In the genomic region with DNA sequence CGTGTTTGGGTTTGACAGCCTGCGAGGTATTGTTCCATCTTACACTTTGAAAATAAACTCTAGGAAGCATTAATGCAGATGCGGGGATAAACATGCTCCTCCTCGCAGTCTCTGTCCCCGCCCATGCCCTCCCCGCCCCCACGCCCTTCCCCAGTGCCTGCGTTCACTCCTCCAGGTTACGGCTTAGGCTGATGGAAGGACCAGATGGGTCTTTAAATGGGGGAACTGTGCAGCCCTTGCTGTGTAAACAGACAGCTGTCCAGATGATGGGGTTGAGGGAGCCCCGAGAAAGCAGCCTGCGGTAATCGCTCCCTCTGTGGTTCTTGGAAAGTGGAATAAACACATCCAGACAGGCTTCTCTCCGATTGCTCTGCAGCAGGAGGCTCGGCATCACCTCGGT, we compare ENCODE assay signal across 8 mouse cellular contexts.
A peak's percentile ranks its signal among the peaks of the same experiment; 100 is the strongest.
DNase-seq lines count a peak whose midpoint lies in the region; ATAC-seq and TF ChIP-seq lines count a peak whose summit lies in the region.

No protein-coding gene starts in this region.

- H3K9me3 ChIP-seq in forebrain, embryonic 10.5 days: no peaks in the 10 kb centered on the region
- H3K9me3 ChIP-seq in intestine, postnatal 0 days (ENCODE audit: control insufficient read depth): no peaks in the 10 kb centered on the region
- no peaks in the 10 kb centered on the region for H3K9me3 ChIP-seq in neural tube, embryonic 12.5 days

- peak overlapping the region; percentile 44 for H3K4me2 ChIP-seq in intestine, postnatal 0 days (replicated peaks; ENCODE audit: low read depth)
- peak overlapping the region; percentile 48 for H3K4me2 ChIP-seq in neural tube, embryonic 12.5 days (replicated peaks)

- peaks cover 66% of the 10 kb centered on the region for H3K27me3 ChIP-seq in forebrain, embryonic 10.5 days (ENCODE audit: poor library complexity, severe bottlenecking)
- 0 out of 2 replicates have a peak, but pooled peaks cover 4% of the 10 kb centered on the region for H3K27me3 ChIP-seq in intestine, postnatal 0 days (replicated peaks; ENCODE audit: control insufficient read depth, insufficient read depth, low read length)
- no peaks in the 10 kb centered on the region for H3K27me3 ChIP-seq in neural tube, embryonic 12.5 days (replicated peaks)

- H3K4me1 ChIP-seq in forebrain, embryonic 10.5 days: peaks cover 50% of the 10 kb centered on the region
- 0 out of 2 replicates have a peak, but pooled peaks cover 6% of the 10 kb centered on the region for H3K4me1 ChIP-seq in intestine, postnatal 0 days (replicated peaks; ENCODE audit: control insufficient read depth, insufficient read depth, low read length)
- H3K4me1 ChIP-seq in neural tube, embryonic 12.5 days: peaks cover 39% of the 10 kb centered on the region

- WGBS in forebrain, embryonic 10.5 days: 9% methylated on average over 15 of the region's 15 CpGs
- WGBS in intestine, postnatal 0 days: 21% methylated on average over 15 of the region's 15 CpGs
- WGBS in neural tube, embryonic 12.5 days: 4% methylated on average over 15 of the region's 15 CpGs

- no peaks in the 10 kb centered on the region for H3K36me3 ChIP-seq in forebrain, embryonic 10.5 days (replicated peaks)
- no peaks in the 10 kb centered on the region for H3K36me3 ChIP-seq in intestine, postnatal 0 days (ENCODE audit: control insufficient read depth, insufficient read depth)
- H3K36me3 ChIP-seq in neural tube, embryonic 12.5 days: no peaks in the 10 kb centered on the region

- no peak for TF ChIP-seq CTCF in intestine, postnatal 0 days (IDR thresholded peaks at IDR 0.05; ENCODE audit: low read depth)

- H3K4me3 ChIP-seq in forebrain, embryonic 10.5 days: peak overlapping the region; percentile 41
- H3K4me3 ChIP-seq in intestine, postnatal 0 days (ENCODE audit: low read depth, low read length): no peak overlapping the region
- peak overlapping the region; percentile 15; the same call in 1 of the 2 replicates for H3K4me3 ChIP-seq in neural tube, embryonic 12.5 days

- H3K9ac ChIP-seq in intestine, postnatal 0 days (ENCODE audit: low read depth, low read length): no peak overlapping the region
- H3K9ac ChIP-seq in neural tube, embryonic 12.5 days: 0 out of 2 replicates have a peak overlapping the region, but pooled peaks have one; percentile 33

- peak overlapping the region; percentile 83 for H3K27ac ChIP-seq in forebrain, embryonic 10.5 days
- H3K27ac ChIP-seq in intestine, postnatal 0 days (ENCODE audit: low read depth, low read length): no peak overlapping the region
- H3K27ac ChIP-seq in neural tube, embryonic 12.5 days: peak overlapping the region; percentile 37; the same call in 1 of the 2 replicates

- peak; percentile 17 to 41 for DNase-seq in heart, adult 18-20 months
- DNase-seq in heart, adult 8-10 months (ENCODE audit: low spot score): no peak
- peak; percentile 52 for DNase-seq in forebrain, embryonic 10.5 days (ENCODE audit: extremely low spot score, low spot score)
- DNase-seq in layer of hippocampus, adult 8-10 months (ENCODE audit: low spot score in 2 of 2): no peak
- no peak for DNase-seq in ovary, postnatal 10 days (ENCODE audit: low spot score)
- no peak for DNase-seq in left cerebral cortex, postnatal 14 days (ENCODE audit: low spot score in 2 of 2)

- no peak for ATAC-seq in intestine, postnatal 0 days
- ATAC-seq in neural tube, embryonic 12.5 days (ENCODE audit: low FRiP score, low read depth): peak; percentile 52

- intact Hi-C loops in left cerebral cortex, postnatal 14 days (cut with DNase I): no loop called here

Comparison
In these comparisons a context has a peak if more than half of its experiments do, and no peak if none do; other contexts are left out.
1. DNase-seq: peak in heart, adult 18-20 months (2 of 2) and forebrain, embryonic 10.5 days (single experiment); none in heart, adult 8-10 months (single experiment), layer of hippocampus, adult 8-10 months (0 of 2), ovary, postnatal 10 days (single experiment) and left cerebral cortex, postnatal 14 days (0 of 2).